Mouse (Mus musculus) mouse trophoblast stem cell (cell line): Measurements from ENCODE around the gene Agpat3.

ENCODE experiments used
- in situ Hi-C, 2 experiments: fragments of 300-500 bp; cut with MseI, MboI; formaldehyde crosslinking; loops; 2 replicates in 1 of 2; 3 replicates in 1 of 2; pipeline ENCODE4 v1.15.1; 2025

Gene Agpat3

GRCm38 (mm10) chr10:78260322-78260721 lies 92.0 kb downstream of the Agpat3 start:
- in situ Hi-C loops = loop anchor here in 1 of 2 experiments (25.0 kb wide), 1 partner anchor 127 kb away; no protein-coding TSS in a partner anchor

GRCm38 (mm10) chr10:78259702-78260101 lies 92.6 kb downstream of the Agpat3 start:
- in situ Hi-C loops = loop anchor here in 1 of 2 experiments (25.0 kb wide), 1 partner anchor 128 kb away; no protein-coding TSS in a partner anchor

- in situ Hi-C loops = loop anchor here in 1 of 2 experiments (25.0 kb wide), 1 partner anchor 128 kb away; no protein-coding TSS in a partner anchor
These were observed 93.1 kb downstream of the Agpat3 start for GRCm38 (mm10) chr10:78259230-78259629.

- in situ Hi-C loops = loop anchor here in 1 of 2 experiments (25.0 kb wide), 1 partner anchor 129 kb away; no protein-coding TSS in a partner anchor
These were observed 94.1 kb downstream of the Agpat3 start for GRCm38 (mm10) chr10:78258142-78258675.

- in situ Hi-C loops = loop anchor here in 1 of 2 experiments (25.0 kb wide), 1 partner anchor 132 kb away; no protein-coding TSS in a partner anchor
These were observed 96.6 kb downstream of the Agpat3 start for GRCm38 (mm10) chr10:78255646-78256059.

- in situ Hi-C loops = no loop called here
These were observed 105.1 kb downstream of the Agpat3 start for GRCm38 (mm10) chr10:78247206-78247605.

- in situ Hi-C loops = no loop called here
These were observed 105.6 kb downstream of the Agpat3 start for GRCm38 (mm10) chr10:78246725-78247124.

- in situ Hi-C loops = no loop called here
These were observed 107.1 kb downstream of the Agpat3 start for GRCm38 (mm10) chr10:78245225-78245547.

- in situ Hi-C loops = no loop called here
These were observed 107.7 kb downstream of the Agpat3 start, which contains the start of gene Trappc10 for GRCm38 (mm10) chr10:78244438-78245224. TSS of gene Trappc10 (minus strand) at chr10:78244641.

GRCm38 (mm10) chr10:78244058-78244437 lies 108.2 kb downstream of the Agpat3 start:
- in situ Hi-C loops = no loop called here

- in situ Hi-C loops = no loop called here
These were observed 113.4 kb downstream of the Agpat3 start for GRCm38 (mm10) chr10:78238926-78239325.

GRCm38 (mm10) chr10:78238297-78238696 lies 114.0 kb downstream of the Agpat3 start:
- in situ Hi-C loops = no loop called here

GRCm38 (mm10) chr10:78237809-78238208 lies 114.5 kb downstream of the Agpat3 start:
- in situ Hi-C loops = no loop called here

GRCm38 (mm10) chr10:78236885-78237629 lies 115.2 kb downstream of the Agpat3 start:
- in situ Hi-C loops = no loop called here

- in situ Hi-C loops = no loop called here
These were observed 118.5 kb downstream of the Agpat3 start for GRCm38 (mm10) chr10:78233756-78234155.

GRCm38 (mm10) chr10:78233161-78233560 lies 119.1 kb downstream of the Agpat3 start:
- in situ Hi-C loops = no loop called here

- in situ Hi-C loops = no loop called here
These were observed 119.8 kb downstream of the Agpat3 start for GRCm38 (mm10) chr10:78232301-78232980.

- in situ Hi-C loops = no loop called here
These were observed 123.7 kb downstream of the Agpat3 start for GRCm38 (mm10) chr10:78228560-78228928.

GRCm38 (mm10) chr10:78227875-78228559 lies 124.3 kb downstream of the Agpat3 start:
- in situ Hi-C loops = no loop called here

GRCm38 (mm10) chr10:78224136-78224535 lies 128.2 kb downstream of the Agpat3 start:
- in situ Hi-C loops = no loop called here

- in situ Hi-C loops = no loop called here
These were observed 129.4 kb downstream of the Agpat3 start for GRCm38 (mm10) chr10:78222908-78223307.
